Mouse (Mus musculus): ENCODE measurements at regions not wholly inside any gene's neighbourhood (a gene's known extent, or its start where the extent isn't known, plus 50 kb on each side); places are given as distances from the start of the nearest gene placed in this dataset.

GRCm38 (mm10) chr4:48909161-48909560 lies 149.9 kb upstream of the Plppr1 start:
- TF ChIP-seq CTCF (IDR thresholded peaks at IDR 0.05; ENCODE audit: low read depth) (no peak), EP300 (optimal IDR thresholded peaks at IDR 0.05) (no peak)

Data from stomach, postnatal 0 days (tissue).